Mouse (Mus musculus): ENCODE results near the gene Parva.

Parva gene

GRCm38 (mm10) chr7:112512895-112513294 is 85.6 kb downstream of the Parva start:
- DNase-seq (ENCODE audit: low spot score), result no peak

- DNase-seq (ENCODE audit: low spot score), result no peak
These were observed 87.4 kb downstream of the Parva start for GRCm38 (mm10) chr7:112514636-112515193.

GRCm38 (mm10) chr7:112525465-112525864 is 98.2 kb downstream of the Parva start:
- no peak for DNase-seq (ENCODE audit: low spot score)

GRCm38 (mm10) chr7:112526226-112526625 is 98.9 kb downstream of the Parva start:
- no peak for DNase-seq (ENCODE audit: low spot score)

- DNase-seq (ENCODE audit: low spot score), result no peak
These were observed 99.9 kb downstream of the Parva start for GRCm38 (mm10) chr7:112527230-112527629.

- DNase-seq (ENCODE audit: low spot score), result no peak
These were observed 100.8 kb downstream of the Parva start for GRCm38 (mm10) chr7:112528059-112528458.

GRCm38 (mm10) chr7:112528582-112529360 is 101.5 kb downstream of the Parva start:
- no peak for DNase-seq (ENCODE audit: low spot score)

- DNase-seq (ENCODE audit: low spot score), result no peak
These were observed 103.6 kb downstream of the Parva start for GRCm38 (mm10) chr7:112530924-112531323.

GRCm38 (mm10) chr7:112534148-112534547 is 106.8 kb downstream of the Parva start:
- no peak for DNase-seq (ENCODE audit: low spot score)

GRCm38 (mm10) chr7:112535408-112535921 is 108.2 kb downstream of the Parva start:
- DNase-seq (ENCODE audit: low spot score), result no peak

GRCm38 (mm10) chr7:112549136-112549535 is 121.8 kb downstream of the Parva start:
- no peak for DNase-seq (ENCODE audit: low spot score)

GRCm38 (mm10) chr7:112561504-112561903 is 134.2 kb downstream of the Parva start:
- no peak for DNase-seq (ENCODE audit: low spot score)

- no peak for DNase-seq (ENCODE audit: low spot score)
These were observed 139.7 kb downstream of the Parva start for GRCm38 (mm10) chr7:112567004-112567403.

- DNase-seq (ENCODE audit: low spot score), result no peak
These were observed 141.7 kb downstream of the Parva start for GRCm38 (mm10) chr7:112568961-112569360.

GRCm38 (mm10) chr7:112581621-112582020 is 154.3 kb downstream of the Parva start:
- no peak for DNase-seq (ENCODE audit: low spot score)

- DNase-seq (ENCODE audit: low spot score), result no peak
These were observed 155.6 kb downstream of the Parva start for GRCm38 (mm10) chr7:112582882-112583405.

- no peak for DNase-seq (ENCODE audit: low spot score)
These were observed 160.1 kb downstream of the Parva start for GRCm38 (mm10) chr7:112587449-112587848.

- no peak for DNase-seq (ENCODE audit: low spot score)
These were observed 162.2 kb downstream of the Parva start for GRCm38 (mm10) chr7:112589530-112589929.

GRCm38 (mm10) chr7:112593586-112593985 is 166.3 kb downstream of the Parva start:
- no peak for DNase-seq (ENCODE audit: low spot score)

GRCm38 (mm10) chr7:112595226-112595850 is 168.0 kb downstream of the Parva start:
- no peak for DNase-seq (ENCODE audit: low spot score)

GRCm38 (mm10) chr7:112599650-112600049 is 172.3 kb downstream of the Parva start:
- no peak for DNase-seq (ENCODE audit: low spot score)

GRCm38 (mm10) chr7:112600163-112600562 is 172.9 kb downstream of the Parva start:
- DNase-seq (ENCODE audit: low spot score), result no peak

GRCm38 (mm10) chr7:112602966-112603365 is 175.7 kb downstream of the Parva start:
- DNase-seq (ENCODE audit: low spot score), result no peak
